Mouse (Mus musculus) lung, postnatal 0 days (tissue): ENCODE measurements around the gene Tcl1.
A peak's percentile ranks its signal among the peaks of the same experiment; 100 is the strongest.
"Not testable (repeated sequence)": the region's sequence is repeated elsewhere in the genome, so short reads cannot be mapped to it uniquely, and the experiment has no call there.

ENCODE experiments used
- CTCF ChIP-seq: IDR thresholded peaks from 2 replicates; pipeline ENCODE4 v1.5.1; 2016; ENCODE audit warnings: antibody characterized with exemption, mild to moderate bottlenecking
- EP300 ChIP-seq: IDR thresholded peaks from 2 replicates; pipeline ENCODE4 v1.6.1; 2016; ENCODE audit warnings: antibody characterized with exemption, mild to moderate bottlenecking, control low read depth

DNA sequence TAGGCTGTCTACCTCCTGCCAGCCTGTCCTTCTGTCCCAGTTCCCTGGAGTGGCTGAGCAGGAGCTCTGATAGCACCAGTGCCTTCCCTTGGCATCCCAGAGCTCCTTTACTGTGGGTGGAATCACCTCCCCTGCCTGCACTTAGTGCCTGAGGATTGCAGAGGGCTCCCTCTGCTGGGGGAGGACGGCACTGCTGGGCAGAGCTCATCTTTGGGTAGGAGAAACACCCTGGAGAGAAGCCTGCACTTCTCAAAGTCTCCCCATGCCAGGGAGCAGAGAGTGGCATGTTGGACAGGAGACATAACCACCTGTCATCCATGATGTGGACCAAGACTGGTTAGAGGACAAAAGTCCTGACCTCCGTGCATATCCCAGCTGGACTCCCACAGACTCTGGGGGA is 33.6 kb downstream of the Tcl1 start:
- peak; percentile 43 for TF ChIP-seq CTCF
- not testable (repeated sequence) for TF ChIP-seq EP300
